Mouse (Mus musculus): ENCODE results near the gene Taf7l. TPM values are rescaled to one million over a fixed set of nuclear protein-coding genes. Genes with fewer than 3 reads are reported as not detected.

Gene Taf7l
- polyA plus RNA-seq, 1 experiment from 2014 or later, result not detected

GRCm38 (mm10) chrX:134426819-134427218 is 49.5 kb downstream of the Taf7l start:
- 76% methylated on average over 6 of the region's 6 CpGs for WGBS
- Histone ChIP-seq H3K9ac (ENCODE audit: low read depth, low read length) (no peak overlapping the region), H3K4me3 (ENCODE audit: low read length) (no peak overlapping the region), H3K9me3 (ENCODE audit: control insufficient read depth, low read length) (no peaks in the 10 kb centered on the region), H3K4me2 (replicated peaks; ENCODE audit: low read depth, low read length) (no peak overlapping the region), H3K36me3 (ENCODE audit: control insufficient read depth, insufficient read depth, low read length) (no peaks in the 10 kb centered on the region), H3K27ac (ENCODE audit: low read depth, low read length) (no peak overlapping the region), H3K27me3 (ENCODE audit: control insufficient read depth, insufficient read depth, low read length) (no peaks in the 10 kb centered on the region), H3K4me1 (ENCODE audit: control insufficient read depth, insufficient read depth, low read length) (no peaks in the 10 kb centered on the region)
- ATAC-seq (ENCODE audit: low FRiP score, low TSS enrichment), result no peak

GRCm38 (mm10) chrX:134425798-134426197 is 50.5 kb downstream of the Taf7l start:
- Histone ChIP-seq H3K36me3 (ENCODE audit: control insufficient read depth, insufficient read depth, low read length) (no peaks in the 10 kb centered on the region), H3K4me1 (ENCODE audit: control insufficient read depth, insufficient read depth, low read length) (no peaks in the 10 kb centered on the region), H3K9ac (ENCODE audit: low read depth, low read length) (no peak overlapping the region), H3K27ac (ENCODE audit: low read depth, low read length) (no peak overlapping the region), H3K4me2 (replicated peaks; ENCODE audit: low read depth, low read length) (no peak overlapping the region), H3K4me3 (ENCODE audit: low read length) (no peak overlapping the region), H3K9me3 (ENCODE audit: control insufficient read depth, low read length) (no peaks in the 10 kb centered on the region), H3K27me3 (ENCODE audit: control insufficient read depth, insufficient read depth, low read length) (no peaks in the 10 kb centered on the region)
- WGBS, result 86% methylated on average over 10 of the region's 10 CpGs
- no peak for ATAC-seq (ENCODE audit: low FRiP score, low TSS enrichment)

- no peak overlapping the region for H3K4me3 ChIP-seq (ENCODE audit: low read length)
- H3K4me1 ChIP-seq (ENCODE audit: control insufficient read depth, insufficient read depth, low read length), result no peaks in the 10 kb centered on the region
- H3K27me3 ChIP-seq (ENCODE audit: control insufficient read depth, insufficient read depth, low read length), result no peaks in the 10 kb centered on the region
- no peak overlapping the region for H3K4me2 ChIP-seq (replicated peaks; ENCODE audit: low read depth, low read length)
- H3K27ac ChIP-seq (ENCODE audit: low read depth, low read length), result no peak overlapping the region
- ATAC-seq (ENCODE audit: low FRiP score, low TSS enrichment), result no peak
- no peaks in the 10 kb centered on the region for H3K9me3 ChIP-seq (ENCODE audit: control insufficient read depth, low read length)
- H3K36me3 ChIP-seq (ENCODE audit: control insufficient read depth, insufficient read depth, low read length), result no peaks in the 10 kb centered on the region
- no peak overlapping the region for H3K9ac ChIP-seq (ENCODE audit: low read depth, low read length)
- 89% methylated on average over 5 of the region's 5 CpGs for WGBS
Observed at GRCm38 (mm10) chrX:134424263-134424662, 52.0 kb downstream of the Taf7l start.

GRCm38 (mm10) chrX:134420097-134420496 is 56.2 kb downstream of the Taf7l start:
- Histone ChIP-seq H3K9me3 (ENCODE audit: control insufficient read depth, low read length) (no peaks in the 10 kb centered on the region), H3K4me1 (ENCODE audit: control insufficient read depth, insufficient read depth, low read length) (no peaks in the 10 kb centered on the region), H3K27me3 (ENCODE audit: control insufficient read depth, insufficient read depth, low read length) (no peaks in the 10 kb centered on the region), H3K9ac (ENCODE audit: low read depth, low read length) (no peak overlapping the region), H3K27ac (ENCODE audit: low read depth, low read length) (no peak overlapping the region), H3K4me2 (replicated peaks; ENCODE audit: low read depth, low read length) (no peak overlapping the region), H3K36me3 (ENCODE audit: control insufficient read depth, insufficient read depth, low read length) (no peaks in the 10 kb centered on the region), H3K4me3 (ENCODE audit: low read length) (no peak overlapping the region)
- no peak for ATAC-seq (ENCODE audit: low FRiP score, low TSS enrichment)
- WGBS, result 86% methylated on average over 5 of the region's 5 CpGs

GRCm38 (mm10) chrX:134412096-134412495 is 64.2 kb downstream of the Taf7l start:
- Histone ChIP-seq H3K36me3 (ENCODE audit: control insufficient read depth, insufficient read depth, low read length) (no peaks in the 10 kb centered on the region), H3K9me3 (ENCODE audit: control insufficient read depth, low read length) (no peaks in the 10 kb centered on the region), H3K27ac (ENCODE audit: low read depth, low read length) (no peak overlapping the region), H3K4me2 (replicated peaks; ENCODE audit: low read depth, low read length) (no peak overlapping the region), H3K4me1 (ENCODE audit: control insufficient read depth, insufficient read depth, low read length) (no peaks in the 10 kb centered on the region), H3K9ac (ENCODE audit: low read depth, low read length) (no peak overlapping the region), H3K27me3 (ENCODE audit: control insufficient read depth, insufficient read depth, low read length) (no peaks in the 10 kb centered on the region), H3K4me3 (ENCODE audit: low read length) (no peak overlapping the region)
- ATAC-seq (ENCODE audit: low FRiP score, low TSS enrichment), result no peak
- 81% methylated on average over 1 of the region's 1 CpGs for WGBS

Other genes with a start within 250 kb of the Taf7l start
- gene Trmt2b, start 199.5 kb downstream of the Taf7l start, polyA plus RNA-seq (2014; fragmentation: Nextera tagmentation; extraction: Ambion mirVana), result 11.5 and 18.7 TPM in 2 replicates
- gene Tmem35a, start 181.3 kb downstream of the Taf7l start, polyA plus RNA-seq (2014; fragmentation: Nextera tagmentation; extraction: Ambion mirVana), result 7.9 and 8.9 TPM in 2 replicates
- 42.2 and 43.1 TPM in 2 replicates for gene Cenpi, start 168.4 kb downstream of the Taf7l start, polyA plus RNA-seq (2014; fragmentation: Nextera tagmentation; extraction: Ambion mirVana)
- 1.0 and 1.1 TPM in 2 replicates for gene Drp2, start 71.9 kb downstream of the Taf7l start, polyA plus RNA-seq (2014; fragmentation: Nextera tagmentation; extraction: Ambion mirVana)
- gene Timm8a1, start 65.4 kb upstream of the Taf7l start, polyA plus RNA-seq (2014; fragmentation: Nextera tagmentation; extraction: Ambion mirVana), result 92.6 and 104 TPM in 2 replicates
- 0.31 and 0.41 TPM in 2 replicates for gene Btk, start 107.1 kb upstream of the Taf7l start, polyA plus RNA-seq (2014; fragmentation: Nextera tagmentation; extraction: Ambion mirVana)
- 515 and 711 TPM in 2 replicates for gene Rpl36a, start 109.2 kb upstream of the Taf7l start, polyA plus RNA-seq (2014; fragmentation: Nextera tagmentation; extraction: Ambion mirVana)
- gene Gla, start 124.6 kb upstream of the Taf7l start, polyA plus RNA-seq (2014; fragmentation: Nextera tagmentation; extraction: Ambion mirVana), result 5.0 and 6.3 TPM in 2 replicates
- 91.6 and 99.6 TPM in 2 replicates for gene Hnrnph2, start 124.7 kb upstream of the Taf7l start, polyA plus RNA-seq (2014; fragmentation: Nextera tagmentation; extraction: Ambion mirVana)
- gene Armcx4, start 210.0 kb upstream of the Taf7l start, polyA plus RNA-seq (2014; fragmentation: Nextera tagmentation; extraction: Ambion mirVana), result 5.3 and 5.5 TPM in 2 replicates
- 37.7 and 39.7 TPM in 2 replicates for gene Armcx1, start 241.5 kb upstream of the Taf7l start, polyA plus RNA-seq (2014; fragmentation: Nextera tagmentation; extraction: Ambion mirVana)